Mouse (Mus musculus): ENCODE measurements around the gene P4ha2. TPM values are rescaled to one million over a fixed set of nuclear protein-coding genes. Genes with fewer than 3 reads are reported as not detected.

The P4ha2 gene
- polyA plus RNA-seq (2015; fragmentation: Nextera tagmentation; extraction: Ambion mirVana): 8.0 TPM in 2 replicates

- ATAC-seq (ENCODE audit: low read depth): no peak
- H3K9me3 ChIP-seq (replicated peaks; ENCODE audit: control insufficient read depth, low read length): no peaks in the 10 kb centered on the region
- WGBS (ENCODE audit: insufficient replicate concordance): 43% methylated on average over 10 of the region's 10 CpGs
- peak within 1 kb of the TSS; percentile 78 for H3K4me2 ChIP-seq (ENCODE audit: low read depth, low read length)
- H3K27me3 ChIP-seq (ENCODE audit: control insufficient read depth, insufficient read depth, low read depth, low read length): peaks cover 34% of the 10 kb centered on the region
- H3K4me3 ChIP-seq (ENCODE audit: low read depth, low read length): peak within 1 kb of the TSS; percentile 63
- H3K36me3 ChIP-seq (ENCODE audit: control insufficient read depth, insufficient read depth): no peaks in the 10 kb centered on the region
- peak within 1 kb of the TSS; percentile 39; the same call in 1 of the 2 replicates for H3K9ac ChIP-seq (ENCODE audit: low read depth, low read length)
- no peaks in the 10 kb centered on the region; the same call in 1 of the 2 replicates for H3K4me1 ChIP-seq (ENCODE audit: control insufficient read depth, low read depth, low read length)
- H3K27ac ChIP-seq (ENCODE audit: low read length): no peak within 1 kb of the TSS
Observed at GRCm38 (mm10) chr11:54100045-54100691, at the start of gene P4ha2. P4ha2 (plus strand) TSS chr11:54100095.

GRCm38 (mm10) chr11:54050205-54050604 is 49.7 kb upstream of the P4ha2 start:
- no peak overlapping the region for H3K4me2 ChIP-seq (ENCODE audit: low read depth, low read length)
- H3K9ac ChIP-seq (ENCODE audit: low read depth, low read length): no peak overlapping the region
- peaks cover 5% of the 10 kb centered on the region for H3K4me1 ChIP-seq (ENCODE audit: control insufficient read depth, low read depth, low read length)
- H3K9me3 ChIP-seq (replicated peaks; ENCODE audit: control insufficient read depth, low read length): no peaks in the 10 kb centered on the region
- no peak overlapping the region for H3K4me3 ChIP-seq (ENCODE audit: low read depth, low read length)
- H3K36me3 ChIP-seq (ENCODE audit: control insufficient read depth, insufficient read depth): no peaks in the 10 kb centered on the region
- H3K27me3 ChIP-seq (ENCODE audit: control insufficient read depth, insufficient read depth, low read depth, low read length): no peaks in the 10 kb centered on the region
- WGBS (ENCODE audit: insufficient replicate concordance): 61% methylated on average over 2 of the region's 2 CpGs
- no peak for ATAC-seq (ENCODE audit: low read depth)
- H3K27ac ChIP-seq (ENCODE audit: low read length): no peak overlapping the region

- Histone ChIP-seq H3K27me3 (ENCODE audit: control insufficient read depth, insufficient read depth, low read depth, low read length) (no peaks in the 10 kb centered on the region), H3K9ac (ENCODE audit: low read depth, low read length) (no peak overlapping the region), H3K27ac (ENCODE audit: low read length) (no peak overlapping the region), H3K36me3 (ENCODE audit: control insufficient read depth, insufficient read depth) (no peaks in the 10 kb centered on the region), H3K9me3 (replicated peaks; ENCODE audit: control insufficient read depth, low read length) (no peaks in the 10 kb centered on the region), H3K4me2 (ENCODE audit: low read depth, low read length) (no peak overlapping the region), H3K4me3 (ENCODE audit: low read depth, low read length) (no peak overlapping the region), H3K4me1 (ENCODE audit: control insufficient read depth, low read depth, low read length) (peaks cover 5% of the 10 kb centered on the region)
- ATAC-seq (ENCODE audit: low read depth): no peak
- 60% methylated on average over 7 of the region's 7 CpGs for whole genome bisulfite sequencing (ENCODE audit: insufficient replicate concordance)
Observed at GRCm38 (mm10) chr11:54051161-54051560, 48.7 kb upstream of the P4ha2 start.

GRCm38 (mm10) chr11:54052128-54052527 is 47.8 kb upstream of the P4ha2 start:
- H3K4me1 ChIP-seq (ENCODE audit: control insufficient read depth, low read depth, low read length): peaks cover 5% of the 10 kb centered on the region
- H3K9ac ChIP-seq (ENCODE audit: low read depth, low read length): no peak overlapping the region
- H3K9me3 ChIP-seq (replicated peaks; ENCODE audit: control insufficient read depth, low read length): no peaks in the 10 kb centered on the region
- H3K27ac ChIP-seq (ENCODE audit: low read length): no peak overlapping the region
- H3K36me3 ChIP-seq (ENCODE audit: control insufficient read depth, insufficient read depth): no peaks in the 10 kb centered on the region
- no peak overlapping the region for H3K4me3 ChIP-seq (ENCODE audit: low read depth, low read length)
- H3K4me2 ChIP-seq (ENCODE audit: low read depth, low read length): no peak overlapping the region
- no peaks in the 10 kb centered on the region for H3K27me3 ChIP-seq (ENCODE audit: control insufficient read depth, insufficient read depth, low read depth, low read length)
- ATAC-seq (ENCODE audit: low read depth): no peak
- WGBS (ENCODE audit: insufficient replicate concordance): 78% methylated on average over 5 of the region's 5 CpGs

- Histone ChIP-seq H3K4me1 (ENCODE audit: control insufficient read depth, low read depth, low read length) (peaks cover 5% of the 10 kb centered on the region), H3K9me3 (replicated peaks; ENCODE audit: control insufficient read depth, low read length) (no peaks in the 10 kb centered on the region), H3K9ac (ENCODE audit: low read depth, low read length) (no peak overlapping the region), H3K36me3 (ENCODE audit: control insufficient read depth, insufficient read depth) (no peaks in the 10 kb centered on the region), H3K27ac (ENCODE audit: low read length) (no peak overlapping the region), H3K27me3 (ENCODE audit: control insufficient read depth, insufficient read depth, low read depth, low read length) (no peaks in the 10 kb centered on the region), H3K4me3 (ENCODE audit: low read depth, low read length) (no peak overlapping the region), H3K4me2 (ENCODE audit: low read depth, low read length) (no peak overlapping the region)
- 44% methylated on average over 7 of the region's 7 CpGs for WGBS (ENCODE audit: insufficient replicate concordance)
- ATAC-seq (ENCODE audit: low read depth): no peak
Observed at GRCm38 (mm10) chr11:54053090-54053489, 46.8 kb upstream of the P4ha2 start.

- H3K27ac ChIP-seq (ENCODE audit: low read length): no peak overlapping the region
- ATAC-seq (ENCODE audit: low read depth): no peak
- H3K36me3 ChIP-seq (ENCODE audit: control insufficient read depth, insufficient read depth): no peaks in the 10 kb centered on the region
- no peaks in the 10 kb centered on the region for H3K27me3 ChIP-seq (ENCODE audit: control insufficient read depth, insufficient read depth, low read depth, low read length)
- 19% methylated on average over 6 of the region's 6 CpGs for WGBS (ENCODE audit: insufficient replicate concordance)
- H3K9ac ChIP-seq (ENCODE audit: low read depth, low read length): no peak overlapping the region
- H3K4me3 ChIP-seq (ENCODE audit: low read depth, low read length): no peak overlapping the region
- H3K4me1 ChIP-seq (ENCODE audit: control insufficient read depth, low read depth, low read length): peaks cover 5% of the 10 kb centered on the region
- H3K4me2 ChIP-seq (ENCODE audit: low read depth, low read length): no peak overlapping the region
- no peaks in the 10 kb centered on the region for H3K9me3 ChIP-seq (replicated peaks; ENCODE audit: control insufficient read depth, low read length)
Observed at GRCm38 (mm10) chr11:54054257-54054656, 45.6 kb upstream of the P4ha2 start.

- WGBS (ENCODE audit: insufficient replicate concordance): 51% methylated on average over 8 of the region's 8 CpGs
- Histone ChIP-seq H3K4me3 (ENCODE audit: low read depth, low read length) (no peak overlapping the region), H3K9ac (ENCODE audit: low read depth, low read length) (no peak overlapping the region; the same call in 1 of the 2 replicates), H3K36me3 (ENCODE audit: control insufficient read depth, insufficient read depth) (no peaks in the 10 kb centered on the region), H3K4me2 (ENCODE audit: low read depth, low read length) (no peak overlapping the region), H3K9me3 (replicated peaks; ENCODE audit: control insufficient read depth, low read length) (no peaks in the 10 kb centered on the region), H3K27ac (ENCODE audit: low read length) (no peak overlapping the region), H3K27me3 (ENCODE audit: control insufficient read depth, insufficient read depth, low read depth, low read length) (no peaks in the 10 kb centered on the region), H3K4me1 (ENCODE audit: control insufficient read depth, low read depth, low read length) (peaks cover 5% of the 10 kb centered on the region)
- peak; percentile 59 for ATAC-seq (ENCODE audit: low read depth)
Observed at GRCm38 (mm10) chr11:54056132-54056531, 43.8 kb upstream of the P4ha2 start.

GRCm38 (mm10) chr11:54057428-54057827 is 42.5 kb upstream of the P4ha2 start:
- Histone ChIP-seq H3K9me3 (replicated peaks; ENCODE audit: control insufficient read depth, low read length) (no peaks in the 10 kb centered on the region), H3K9ac (ENCODE audit: low read depth, low read length) (no peak overlapping the region), H3K4me2 (ENCODE audit: low read depth, low read length) (no peak overlapping the region), H3K27me3 (ENCODE audit: control insufficient read depth, insufficient read depth, low read depth, low read length) (no peaks in the 10 kb centered on the region), H3K36me3 (ENCODE audit: control insufficient read depth, insufficient read depth) (no peaks in the 10 kb centered on the region), H3K27ac (ENCODE audit: low read length) (no peak overlapping the region), H3K4me3 (ENCODE audit: low read depth, low read length) (no peak overlapping the region), H3K4me1 (ENCODE audit: control insufficient read depth, low read depth, low read length) (peaks cover 5% of the 10 kb centered on the region)
- WGBS (ENCODE audit: insufficient replicate concordance): 46% methylated on average over 2 of the region's 2 CpGs
- no peak for ATAC-seq (ENCODE audit: low read depth)

GRCm38 (mm10) chr11:54058056-54058617 is 41.8 kb upstream of the P4ha2 start:
- no peak overlapping the region for H3K4me2 ChIP-seq (ENCODE audit: low read depth, low read length)
- H3K9ac ChIP-seq (ENCODE audit: low read depth, low read length): no peak overlapping the region
- H3K27me3 ChIP-seq (ENCODE audit: control insufficient read depth, insufficient read depth, low read depth, low read length): no peaks in the 10 kb centered on the region
- no peaks in the 10 kb centered on the region for H3K36me3 ChIP-seq (ENCODE audit: control insufficient read depth, insufficient read depth)
- no peaks in the 10 kb centered on the region for H3K9me3 ChIP-seq (replicated peaks; ENCODE audit: control insufficient read depth, low read length)
- H3K4me1 ChIP-seq (ENCODE audit: control insufficient read depth, low read depth, low read length): peaks cover 3% of the 10 kb centered on the region
- H3K4me3 ChIP-seq (ENCODE audit: low read depth, low read length): no peak overlapping the region
- 67% methylated on average over 10 of the region's 10 CpGs for WGBS (ENCODE audit: insufficient replicate concordance)
- no peak overlapping the region for H3K27ac ChIP-seq (ENCODE audit: low read length)
- ATAC-seq (ENCODE audit: low read depth): no peak

Data from liver, embryonic 16.5 days (tissue).